Mouse (Mus musculus) brown adipose tissue, adult 24 weeks (tissue): ENCODE measurements around the gene Nfyc. TPM values are rescaled to one million over a fixed set of nuclear protein-coding genes. Genes with fewer than 3 reads are reported as not detected.

Experiments
- H3K27ac ChIP-seq: fragments of 200-500 bp; replicated peaks from 2 replicates; pipeline ENCODE4 v1.5.1; 2012; ENCODE audit warnings: low read depth, mild to moderate bottlenecking, low read length
- H3K4me1 ChIP-seq: fragments of 200-500 bp; 2 replicates; pipeline ENCODE4 v1.6.1; 2012; ENCODE audit warnings: low read length, mixed read lengths; ENCODE audit not compliant: control insufficient read depth, insufficient read depth, insufficient read length
- H3K4me3 ChIP-seq: fragments of 200-500 bp; 2 replicates; pipeline ENCODE4 v1.5.1; 2012; ENCODE audit warnings: low read depth, mild to moderate bottlenecking, low read length, moderate library complexity; ENCODE audit not compliant: insufficient read depth
- polyA plus RNA-seq: library from polyadenylated mRNA; stranded (reverse); fragments of >200 nt; gene quantifications from 2 replicates; pipeline ENCODE4 v1.2.4, GENCODE M21; 2012; ENCODE audit not compliant: missing spikeins, insufficient read depth, insufficient read length

Nfyc gene
- polyA plus RNA-seq, 1 experiment: 37.2 TPM

- peak within 1 kb of the TSS; percentile 60 for H3K4me3 ChIP-seq
- H3K27ac ChIP-seq: no peak within 1 kb of the TSS
- H3K4me1 ChIP-seq: no peaks in the 10 kb centered on the region; the same call in 1 of the 2 replicates
These were observed 83.2 kb downstream of the Nfyc start, which contains the start of gene Kcnq4 for GRCm38 (mm10) chr4:120747941-120748866. TSS of gene Kcnq4 (minus strand) at chr4:120748612.

- H3K27ac ChIP-seq: no peak overlapping the region
- no peaks in the 10 kb centered on the region; the same call in 1 of the 2 replicates for H3K4me1 ChIP-seq
These were observed 84.1 kb downstream of the Nfyc start for GRCm38 (mm10) chr4:120747243-120747792.

GRCm38 (mm10) chr4:120746552-120747150, 84.7 kb downstream of the Nfyc start:
- H3K4me1 ChIP-seq: no peaks in the 10 kb centered on the region; the same call in 1 of the 2 replicates
- H3K4me3 ChIP-seq: peak overlapping the region; percentile 59
- 0 out of 2 replicates have a peak overlapping the region, but pooled peaks have one; percentile 41 for H3K27ac ChIP-seq

More at GRCm38 (mm10) chr4:120747243-120747792, 84.1 kb downstream of the Nfyc start:
- H3K4me3 ChIP-seq: peak overlapping the region; percentile 60

GRCm38 (mm10) chr4:120745731-120746551, 85.4 kb downstream of the Nfyc start:
- Histone ChIP-seq H3K4me3 (peak overlapping the region; percentile 59), H3K27ac (peak overlapping the region; percentile 41)

GRCm38 (mm10) chr4:120743636-120744035, 87.7 kb downstream of the Nfyc start:
- Histone ChIP-seq H3K27ac (peak overlapping the region; percentile 87), H3K4me1 (no peaks in the 10 kb centered on the region; the same call in 1 of the 2 replicates)

More at GRCm38 (mm10) chr4:120745731-120746551, 85.4 kb downstream of the Nfyc start:
- no peaks in the 10 kb centered on the region; the same call in 1 of the 2 replicates for H3K4me1 ChIP-seq

GRCm38 (mm10) chr4:120741303-120741702, 90.1 kb downstream of the Nfyc start:
- no peak overlapping the region for H3K27ac ChIP-seq
- H3K4me3 ChIP-seq: no peak overlapping the region
- no peaks in the 10 kb centered on the region; the same call in 1 of the 2 replicates for H3K4me1 ChIP-seq

More at GRCm38 (mm10) chr4:120743636-120744035, 87.7 kb downstream of the Nfyc start:
- no peak overlapping the region for H3K4me3 ChIP-seq

- Histone ChIP-seq H3K4me1 (peaks cover 8% of the 10 kb centered on the region), H3K4me3 (no peak overlapping the region), H3K27ac (no peak overlapping the region)
These were observed 97.3 kb downstream of the Nfyc start for GRCm38 (mm10) chr4:120734012-120734622.

GRCm38 (mm10) chr4:120732737-120733136, 98.6 kb downstream of the Nfyc start:
- Histone ChIP-seq H3K4me1 (peaks cover 8% of the 10 kb centered on the region), H3K27ac (no peak overlapping the region), H3K4me3 (no peak overlapping the region)

- Histone ChIP-seq H3K27ac (no peak overlapping the region), H3K4me3 (peak overlapping the region; percentile 66), H3K4me1 (peaks cover 12% of the 10 kb centered on the region)
These were observed 100.2 kb downstream of the Nfyc start for GRCm38 (mm10) chr4:120731030-120731644.

- peak overlapping the region; percentile 66; the same call in 1 of the 2 replicates for H3K4me3 ChIP-seq
- H3K4me1 ChIP-seq: peaks cover 15% of the 10 kb centered on the region
- no peak overlapping the region for H3K27ac ChIP-seq
These were observed 100.8 kb downstream of the Nfyc start for GRCm38 (mm10) chr4:120730574-120730973.

- no peak overlapping the region for H3K27ac ChIP-seq
- peaks cover 17% of the 10 kb centered on the region for H3K4me1 ChIP-seq
- H3K4me3 ChIP-seq: no peak overlapping the region
These were observed 101.2 kb downstream of the Nfyc start for GRCm38 (mm10) chr4:120730146-120730545.

GRCm38 (mm10) chr4:120729441-120729840, 101.9 kb downstream of the Nfyc start:
- Histone ChIP-seq H3K4me1 (peaks cover 18% of the 10 kb centered on the region), H3K4me3 (no peak overlapping the region), H3K27ac (no peak overlapping the region)

- no peak overlapping the region for H3K27ac ChIP-seq
- H3K4me3 ChIP-seq: no peak overlapping the region
- H3K4me1 ChIP-seq: peaks cover 20% of the 10 kb centered on the region
These were observed 103.5 kb downstream of the Nfyc start for GRCm38 (mm10) chr4:120727842-120728241.
